Mouse (Mus musculus) intestine, postnatal 0 days (tissue): ENCODE results near the gene Sap30bp. TPM values are rescaled to one million over a fixed set of nuclear protein-coding genes. Genes with fewer than 3 reads are reported as not detected.
A peak's percentile ranks its signal among the peaks of the same experiment; 100 is the strongest.

Experiments
- ATAC-seq: fragments of 200-750 bp; cut with Nextera tagmentation; 2 replicates; pipeline ENCODE4 v1.8.0; 2017; ENCODE audit warnings: mild to moderate bottlenecking, moderate TSS enrichment, moderate library complexity
- H3K27ac ChIP-seq: fragments of 300-500 bp; sonication (generic); 2 replicates; pipeline ENCODE4 v1.5.1; 2014; ENCODE audit warnings: mild to moderate bottlenecking, low read depth, low read length, moderate library complexity
- H3K27me3 ChIP-seq: fragments of 300-500 bp; sonication (generic); replicated peaks from 2 replicates; pipeline ENCODE4 v1.6.1; 2014; ENCODE audit warnings: low read length, mixed read lengths; ENCODE audit not compliant: control insufficient read depth, insufficient read depth
- H3K36me3 ChIP-seq: fragments of 300-500 bp; sonication (generic); 2 replicates; pipeline ENCODE4 v1.6.1; 2014; ENCODE audit warnings: mild to moderate bottlenecking, moderate library complexity; ENCODE audit not compliant: control insufficient read depth, insufficient read depth
- H3K4me1 ChIP-seq: fragments of 300-500 bp; sonication (generic); replicated peaks from 2 replicates; pipeline ENCODE4 v1.6.1; 2014; ENCODE audit warnings: antibody characterized with exemption, low read length, mixed read lengths; ENCODE audit not compliant: control insufficient read depth, insufficient read depth
- H3K4me2 ChIP-seq: fragments of 300-500 bp; sonication (generic); replicated peaks from 2 replicates; pipeline ENCODE4 v1.6.1; 2014; ENCODE audit warnings: low read depth, mild to moderate bottlenecking, moderate library complexity
- H3K4me3 ChIP-seq: fragments of 300-500 bp; sonication (generic); 2 replicates; pipeline ENCODE4 v1.5.1; 2014; ENCODE audit warnings: low read depth, low read length
- H3K9ac ChIP-seq: fragments of 300-500 bp; sonication (generic); 2 replicates; pipeline ENCODE4 v1.6.1; 2014; ENCODE audit warnings: mild to moderate bottlenecking, low read depth, low read length
- H3K9me3 ChIP-seq: fragments of 300-500 bp; sonication (generic); 2 replicates; pipeline ENCODE4 v1.6.1; 2016; ENCODE audit warnings: mixed run types; ENCODE audit not compliant: control insufficient read depth
- CTCF ChIP-seq: sonication (generic); IDR thresholded peaks from 2 replicates; pipeline ENCODE4 v1.5.1; 2016; ENCODE audit warnings: low read depth, mild to moderate bottlenecking, control low read depth, antibody characterized with exemption, moderate library complexity
- WGBS: fragments of 180-500 bp; shearing (Covaris S2); extraction: QIAGEN DNeasy Blood & Tissue Kit; methylation state at CpG from one replicate; pipeline ENCODE4 v1.1.7; 2014; 5-methylcytosine and 5-hydroxymethylcytosine counted together
- polyA plus RNA-seq: library from polyadenylated mRNA; unstranded; fragments of >200 nt; fragmentation: Nextera tagmentation; extraction: Ambion mirVana; gene quantifications from 2 replicates; pipeline ENCODE4 v1.2.1, GENCODE M21; 2015

Gene Sap30bp
- polyA plus RNA-seq, 1 experiment from 2014 or later = 28.8 TPM

GRCm38 (mm10) chr11:115983291-115983690 lies 50.2 kb downstream of the Sap30bp start:
- Histone ChIP-seq H3K27me3 (no peaks in the 10 kb centered on the region), H3K4me1 (no peaks in the 10 kb centered on the region), H3K9me3 (no peaks in the 10 kb centered on the region), H3K27ac (no peak overlapping the region), H3K4me2 (no peak overlapping the region), H3K36me3 (peaks cover 43% of the 10 kb centered on the region), H3K4me3 (no peak overlapping the region), H3K9ac (no peak overlapping the region)
- 80% methylated on average over 8 of the region's 8 CpGs for WGBS
- TF ChIP-seq CTCF = no peak
- no peak for ATAC-seq

GRCm38 (mm10) chr11:115989686-115990085 lies 56.6 kb downstream of the Sap30bp start:
- H3K27me3 ChIP-seq = no peaks in the 10 kb centered on the region
- 0 out of 2 replicates have a peak overlapping the region, but pooled peaks have one; percentile 17 for H3K4me2 ChIP-seq
- H3K9me3 ChIP-seq = no peaks in the 10 kb centered on the region
- no peaks in the 10 kb centered on the region for H3K4me1 ChIP-seq
- no peak overlapping the region for H3K4me3 ChIP-seq
- TF ChIP-seq CTCF = no peak
- no peak for ATAC-seq
- no peak overlapping the region for H3K9ac ChIP-seq
- H3K27ac ChIP-seq = no peak overlapping the region
- 41% methylated on average over 15 of the region's 15 CpGs for WGBS
- H3K36me3 ChIP-seq = peaks cover 45% of the 10 kb centered on the region; the same call in 1 of the 2 replicates

DNA sequence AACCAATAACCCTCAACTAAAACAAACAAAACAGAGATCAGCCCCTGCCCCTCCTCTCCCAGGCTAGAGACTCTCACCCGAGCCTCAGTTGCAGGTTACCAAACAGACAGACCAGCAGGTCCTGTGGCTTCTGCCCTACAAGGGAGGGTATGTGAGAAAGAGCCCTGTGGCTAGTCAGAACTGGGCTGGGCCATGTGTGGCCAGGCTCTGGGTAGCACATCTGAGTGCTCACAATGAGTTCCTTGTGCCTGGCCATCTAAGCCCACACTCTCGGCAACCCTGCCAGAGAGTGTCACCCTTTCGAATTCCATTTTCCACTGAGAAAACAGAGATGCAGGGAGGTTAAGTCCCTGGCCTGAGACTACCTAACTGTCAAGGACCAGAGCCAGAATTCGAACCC lies 59.0 kb downstream of the Sap30bp start:
- Histone ChIP-seq H3K4me2 (no peak overlapping the region), H3K4me1 (no peaks in the 10 kb centered on the region), H3K4me3 (no peak overlapping the region), H3K9me3 (no peaks in the 10 kb centered on the region), H3K9ac (no peak overlapping the region), H3K27ac (no peak overlapping the region), H3K27me3 (no peaks in the 10 kb centered on the region), H3K36me3 (peaks cover 40% of the 10 kb centered on the region; the same call in 1 of the 2 replicates)
- no peak for TF ChIP-seq CTCF
- ATAC-seq = no peak
- WGBS = 61% methylated on average over 4 of the region's 4 CpGs

- no peaks in the 10 kb centered on the region for H3K9me3 ChIP-seq
- no peak overlapping the region for H3K9ac ChIP-seq
- H3K27me3 ChIP-seq = no peaks in the 10 kb centered on the region
- no peaks in the 10 kb centered on the region for H3K4me1 ChIP-seq
- no peak for TF ChIP-seq CTCF
- no peak overlapping the region for H3K4me3 ChIP-seq
- no peak overlapping the region for H3K4me2 ChIP-seq
- H3K36me3 ChIP-seq = peaks cover 24% of the 10 kb centered on the region; the same call in 1 of the 2 replicates
- ATAC-seq = no peak
- 84% methylated on average over 3 of the region's 3 CpGs for WGBS
- H3K27ac ChIP-seq = no peak overlapping the region
These were observed 62.2 kb downstream of the Sap30bp start for GRCm38 (mm10) chr11:115995256-115995655.

DNA sequence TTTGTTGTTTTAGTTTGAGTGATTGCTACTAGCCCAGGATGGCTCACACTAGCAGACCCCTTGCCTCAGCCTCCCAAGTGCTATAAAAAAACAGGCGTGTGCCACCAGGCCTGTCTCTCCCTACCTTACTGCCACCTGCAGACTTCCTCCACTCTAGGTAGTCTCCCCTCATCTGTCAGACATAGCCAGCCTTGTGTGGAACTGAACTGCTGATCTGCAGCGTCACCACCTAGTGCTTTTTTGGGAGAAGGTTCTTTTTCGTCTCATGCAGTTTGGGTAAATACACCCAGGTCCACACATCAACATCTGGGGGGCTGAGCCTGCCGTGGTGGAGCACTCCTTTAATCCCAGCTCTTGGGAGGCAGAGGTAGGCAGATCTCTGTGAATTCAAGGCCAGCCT lies 64.0 kb downstream of the Sap30bp start:
- H3K4me2 ChIP-seq = no peak overlapping the region
- ATAC-seq = no peak
- no peaks in the 10 kb centered on the region for H3K9me3 ChIP-seq
- no peak overlapping the region for H3K27ac ChIP-seq
- 77% methylated on average over 4 of the region's 4 CpGs for WGBS
- no peaks in the 10 kb centered on the region for H3K27me3 ChIP-seq
- no peaks in the 10 kb centered on the region for H3K4me1 ChIP-seq
- H3K4me3 ChIP-seq = no peak overlapping the region
- H3K9ac ChIP-seq = no peak overlapping the region
- peaks cover 21% of the 10 kb centered on the region; the same call in 1 of the 2 replicates for H3K36me3 ChIP-seq
- no peak for TF ChIP-seq CTCF

DNA sequence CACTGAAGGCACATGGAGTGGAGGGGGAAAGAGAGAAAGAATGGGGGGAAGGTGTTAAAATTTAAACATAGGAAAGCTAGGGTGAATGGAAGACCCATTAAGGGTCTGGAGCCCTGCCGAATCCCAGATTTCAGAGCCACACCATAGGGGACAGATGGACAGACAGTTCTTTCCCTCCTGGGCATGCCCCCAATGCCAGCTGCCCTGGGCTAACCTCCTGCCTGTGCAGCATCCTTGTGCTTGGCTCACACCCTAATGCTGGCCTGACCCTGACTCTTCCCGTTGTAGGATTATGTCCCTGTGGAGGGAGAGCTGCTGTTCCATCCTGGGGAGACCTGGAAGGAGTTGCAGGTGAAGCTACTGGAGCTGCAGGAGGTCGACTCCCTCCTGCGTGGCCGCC lies 64.6 kb downstream of the Sap30bp start:
- Histone ChIP-seq H3K27me3 (no peaks in the 10 kb centered on the region), H3K9me3 (no peaks in the 10 kb centered on the region), H3K36me3 (peaks cover 18% of the 10 kb centered on the region; the same call in 1 of the 2 replicates), H3K27ac (no peak overlapping the region), H3K4me3 (no peak overlapping the region), H3K4me2 (no peak overlapping the region), H3K9ac (no peak overlapping the region), H3K4me1 (no peaks in the 10 kb centered on the region)
- no peak for TF ChIP-seq CTCF
- ATAC-seq = no peak
- 75% methylated on average over 5 of the region's 5 CpGs for WGBS

GRCm38 (mm10) chr11:115999027-115999426 lies 65.9 kb downstream of the Sap30bp start:
- ATAC-seq = no peak
- Histone ChIP-seq H3K27ac (no peak overlapping the region), H3K4me2 (no peak overlapping the region), H3K36me3 (peaks cover 11% of the 10 kb centered on the region; the same call in 1 of the 2 replicates), H3K9ac (no peak overlapping the region), H3K27me3 (no peaks in the 10 kb centered on the region), H3K4me3 (no peak overlapping the region), H3K4me1 (no peaks in the 10 kb centered on the region), H3K9me3 (no peaks in the 10 kb centered on the region)
- WGBS = 62% methylated on average over 7 of the region's 7 CpGs
- no peak for TF ChIP-seq CTCF
